Mouse (Mus musculus) heart, adult 2 months (tissue): ENCODE data around the gene Trpm2.

ENCODE experiments used
- CTCF ChIP-seq: fragments of 200-600 bp; IDR thresholded peaks from 2 replicates; pipeline ENCODE4 v1.8.1; 2022; ENCODE audit warnings: antibody characterized with exemption, mild to moderate bottlenecking, moderate library complexity
- EP300 ChIP-seq: fragments of 200-500 bp; IDR thresholded peaks from 2 replicates; pipeline ENCODE4 v1.6.1; 2011; ENCODE audit warnings: low read depth, low read length, control low read depth; ENCODE audit not compliant: insufficient read depth

DNA sequence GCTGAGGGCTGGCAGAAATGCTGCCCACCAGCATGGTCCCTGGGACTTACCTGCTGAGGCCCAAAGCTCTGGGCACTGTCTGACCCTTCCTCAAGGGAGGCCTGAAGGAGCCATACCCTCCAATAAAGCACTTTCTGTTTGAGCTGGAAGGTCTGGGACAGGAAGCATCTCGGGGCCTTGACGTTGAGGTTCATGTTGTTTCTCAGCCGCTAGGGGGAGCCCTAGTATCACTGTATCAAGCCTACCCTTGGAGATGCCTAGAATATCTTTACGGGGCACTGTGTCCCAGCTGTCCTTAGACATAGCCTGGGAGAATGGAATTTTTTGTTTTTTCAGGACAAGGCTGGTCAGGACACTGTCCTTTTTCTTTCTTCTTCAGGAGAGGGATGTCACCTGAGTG lies 14.3 kb upstream of the Trpm2 start:
- TF ChIP-seq CTCF: peak; percentile 95
- peak; percentile 85 for TF ChIP-seq EP300
